Mouse (Mus musculus) C2C12 (cell line): ENCODE measurements at regions not wholly inside any gene's neighbourhood (a gene's known extent, or its start where the extent isn't known, plus 50 kb on each side); places are given as distances from the start of the nearest gene placed in this dataset.

ENCODE experiments used
- CEBPB ChIP-seq: IDR thresholded peaks from one replicate; pipeline ENCODE4 v1.6.1; 2011; ENCODE audit warnings: low read depth, mild to moderate bottlenecking, control low read depth, moderate library complexity
- CTCF ChIP-seq: IDR thresholded peaks from one replicate; pipeline ENCODE4 v1.5.1; 2011; ENCODE audit not compliant: control insufficient read depth, insufficient read depth, insufficient read length
- MAX ChIP-seq: IDR thresholded peaks from one replicate; pipeline ENCODE4 v1.6.1; 2011; ENCODE audit warnings: mild to moderate bottlenecking, control low read depth
- MYOD1 ChIP-seq: IDR thresholded peaks from one replicate; pipeline ENCODE4 v1.6.1; 2011; ENCODE audit warnings: low read depth; ENCODE audit not compliant: control insufficient read depth, insufficient read length
- MYOG ChIP-seq: IDR thresholded peaks from one replicate; pipeline ENCODE4 v1.6.1; 2011; ENCODE audit not compliant: control insufficient read depth, insufficient read length; ENCODE audit errors: extremely low read depth
- USF1 ChIP-seq: IDR thresholded peaks from one replicate; pipeline ENCODE4 v1.6.1; 2011; ENCODE audit warnings: low read depth, mild to moderate bottlenecking, control low read depth, moderate library complexity

DNA sequence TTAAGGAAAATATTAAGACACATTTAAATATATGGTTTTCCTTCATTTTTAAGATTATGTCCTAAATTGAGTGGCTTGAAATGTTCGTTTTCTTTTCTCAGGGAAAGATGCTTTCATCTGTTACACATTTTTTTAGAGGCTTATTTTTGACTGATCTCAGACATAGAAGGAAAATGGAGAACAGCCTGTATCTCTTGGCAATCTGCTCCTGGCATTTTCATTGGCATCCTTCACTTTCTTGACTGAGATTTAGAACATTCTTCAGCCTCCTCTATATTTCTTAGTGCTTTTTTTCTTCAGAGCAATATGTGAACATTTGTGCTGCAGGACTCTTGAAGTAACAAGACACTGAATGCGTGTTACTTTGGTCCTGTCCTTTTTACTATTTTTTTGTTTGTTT is 192.7 kb downstream of the Vegfc start:
- no peak for TF ChIP-seq CTCF
- no peak for TF ChIP-seq MAX
- TF ChIP-seq USF1 = no peak
- no peak for TF ChIP-seq MYOG
- TF ChIP-seq MYOD1 = no peak
- TF ChIP-seq CEBPB = no peak
